Mouse (Mus musculus): ENCODE measurements around the gene Dtnb.

Gene Dtnb

DNA sequence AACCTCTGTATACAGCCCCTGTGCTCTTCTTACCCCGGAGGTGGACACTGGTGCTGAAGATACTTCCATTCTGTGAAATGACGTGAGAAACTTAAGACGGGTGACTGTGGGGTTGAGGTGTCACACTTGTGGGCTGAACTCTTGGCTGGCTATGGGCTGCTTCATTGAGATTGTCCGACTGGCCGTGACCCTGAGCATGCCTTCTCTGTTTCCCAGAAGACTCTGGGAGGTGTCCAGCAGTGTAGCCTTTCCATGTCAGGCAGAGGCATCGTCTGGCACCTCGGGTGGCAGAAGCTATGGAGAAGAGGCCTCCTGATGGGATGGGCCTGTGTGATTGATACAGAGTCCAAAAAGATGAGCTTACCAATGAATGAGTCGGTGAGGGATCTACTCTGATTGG is 241.0 kb downstream of the Dtnb start:
- Histone ChIP-seq H3K9me3 (ENCODE audit: low read length) (peaks cover 6% of the 10 kb centered on the region; the same call in 1 of the 2 replicates), H3K27me3 (ENCODE audit: insufficient read depth, low read length) (peaks cover 23% of the 10 kb centered on the region), H3K4me3 (replicated peaks; ENCODE audit: low read length) (no peak overlapping the region), H3K4me1 (replicated peaks; ENCODE audit: low read depth, low read length) (peaks cover 50% of the 10 kb centered on the region), H3K36me3 (ENCODE audit: insufficient read depth, low read length) (no peaks in the 10 kb centered on the region)
- no peak for TF ChIP-seq POU5F1 (IDR thresholded peaks at IDR 0.05; ENCODE audit: borderline replicate concordance, low read length)
- TF ChIP-seq NANOG (IDR thresholded peaks at IDR 0.05; ENCODE audit: borderline replicate concordance, low read length): no peak
- TF ChIP-seq CTCF (conservative IDR thresholded peaks at IDR 0.05; ENCODE audit: low read length): no peak

GRCm38 (mm10) chr12:3815386-3815785 is 243.2 kb downstream of the Dtnb start:
- TF ChIP-seq POU5F1 (IDR thresholded peaks at IDR 0.05; ENCODE audit: borderline replicate concordance, low read length) (no peak), CTCF (conservative IDR thresholded peaks at IDR 0.05; ENCODE audit: low read length) (no peak), NANOG (IDR thresholded peaks at IDR 0.05; ENCODE audit: borderline replicate concordance, low read length) (no peak)
- Histone ChIP-seq H3K9me3 (ENCODE audit: low read length) (no peaks in the 10 kb centered on the region), H3K4me1 (replicated peaks; ENCODE audit: low read depth, low read length) (peaks cover 40% of the 10 kb centered on the region), H3K36me3 (ENCODE audit: insufficient read depth, low read length) (no peaks in the 10 kb centered on the region), H3K4me3 (replicated peaks; ENCODE audit: low read length) (no peak overlapping the region), H3K27me3 (ENCODE audit: insufficient read depth, low read length) (peaks cover 6% of the 10 kb centered on the region; the same call in 1 of the 2 replicates)

- Histone ChIP-seq H3K4me3 (replicated peaks; ENCODE audit: low read length) (no peak overlapping the region), H3K36me3 (ENCODE audit: insufficient read depth, low read length) (no peaks in the 10 kb centered on the region), H3K9me3 (ENCODE audit: low read length) (no peaks in the 10 kb centered on the region), H3K4me1 (replicated peaks; ENCODE audit: low read depth, low read length) (peaks cover 26% of the 10 kb centered on the region), H3K27me3 (ENCODE audit: insufficient read depth, low read length) (peaks cover 13% of the 10 kb centered on the region; the same call in 1 of the 2 replicates)
- no peak for TF ChIP-seq NANOG (IDR thresholded peaks at IDR 0.05; ENCODE audit: borderline replicate concordance, low read length)
- TF ChIP-seq CTCF (conservative IDR thresholded peaks at IDR 0.05; ENCODE audit: low read length): peak; percentile 34
These were observed 244.9 kb downstream of the Dtnb start for GRCm38 (mm10) chr12:3817033-3817432.

GRCm38 (mm10) chr12:3817566-3817965 is 245.4 kb downstream of the Dtnb start:
- TF ChIP-seq POU5F1 (IDR thresholded peaks at IDR 0.05; ENCODE audit: borderline replicate concordance, low read length) (no peak), NANOG (IDR thresholded peaks at IDR 0.05; ENCODE audit: borderline replicate concordance, low read length) (no peak), CTCF (conservative IDR thresholded peaks at IDR 0.05; ENCODE audit: low read length) (no peak)
- Histone ChIP-seq H3K36me3 (ENCODE audit: insufficient read depth, low read length) (no peaks in the 10 kb centered on the region), H3K9me3 (ENCODE audit: low read length) (no peaks in the 10 kb centered on the region)

GRCm38 (mm10) chr12:3819899-3820298 is 247.7 kb downstream of the Dtnb start:
- Histone ChIP-seq H3K9me3 (ENCODE audit: low read length) (no peaks in the 10 kb centered on the region), H3K4me3 (replicated peaks; ENCODE audit: low read length) (no peak overlapping the region), H3K27me3 (ENCODE audit: insufficient read depth, low read length) (0 out of 2 replicates have a peak, but pooled peaks cover 9% of the 10 kb centered on the region), H3K36me3 (ENCODE audit: insufficient read depth, low read length) (no peaks in the 10 kb centered on the region), H3K4me1 (replicated peaks; ENCODE audit: low read depth, low read length) (peaks cover 35% of the 10 kb centered on the region)
- no peak for TF ChIP-seq NANOG (IDR thresholded peaks at IDR 0.05; ENCODE audit: borderline replicate concordance, low read length)
- TF ChIP-seq POU5F1 (IDR thresholded peaks at IDR 0.05; ENCODE audit: borderline replicate concordance, low read length): no peak
- no peak for TF ChIP-seq CTCF (conservative IDR thresholded peaks at IDR 0.05; ENCODE audit: low read length)

More at GRCm38 (mm10) chr12:3817566-3817965, 245.4 kb downstream of the Dtnb start:
- Histone ChIP-seq H3K27me3 (ENCODE audit: insufficient read depth, low read length) (peaks cover 13% of the 10 kb centered on the region; the same call in 1 of the 2 replicates), H3K4me1 (replicated peaks; ENCODE audit: low read depth, low read length) (peaks cover 24% of the 10 kb centered on the region), H3K4me3 (replicated peaks; ENCODE audit: low read length) (no peak overlapping the region)

DNA sequence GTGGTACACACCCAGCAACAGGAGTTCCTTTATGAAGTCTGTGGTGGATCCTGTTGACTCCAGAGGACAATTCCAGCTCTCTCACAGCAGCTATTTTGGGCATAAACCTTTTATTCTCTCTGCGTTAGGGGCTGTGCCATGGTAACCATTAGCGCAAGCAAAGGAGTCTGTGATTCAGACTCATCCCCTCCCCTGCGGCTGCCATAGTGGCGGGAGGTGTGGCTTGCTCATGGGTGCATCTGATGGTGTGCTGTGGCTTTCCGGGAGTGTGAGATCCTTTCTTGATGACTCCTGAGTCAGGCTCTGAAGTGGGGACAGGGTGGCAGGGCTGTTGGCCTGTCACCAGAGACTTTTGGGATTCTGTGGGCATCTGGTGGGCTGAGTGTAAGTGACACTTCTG is 251.2 kb downstream of the Dtnb start:
- H3K9me3 ChIP-seq (ENCODE audit: low read length): no peaks in the 10 kb centered on the region
- H3K36me3 ChIP-seq (ENCODE audit: insufficient read depth, low read length): no peaks in the 10 kb centered on the region
- peaks cover 39% of the 10 kb centered on the region for H3K4me1 ChIP-seq (replicated peaks; ENCODE audit: low read depth, low read length)
- peaks cover 12% of the 10 kb centered on the region; the same call in 1 of the 2 replicates for H3K27me3 ChIP-seq (ENCODE audit: insufficient read depth, low read length)
- 0 out of 2 replicates have a peak overlapping the region, but pooled peaks have one; percentile 10 for H3K4me3 ChIP-seq (replicated peaks; ENCODE audit: low read length)
- TF ChIP-seq POU5F1 (IDR thresholded peaks at IDR 0.05; ENCODE audit: borderline replicate concordance, low read length) (no peak), NANOG (IDR thresholded peaks at IDR 0.05; ENCODE audit: borderline replicate concordance, low read length) (no peak), CTCF (conservative IDR thresholded peaks at IDR 0.05; ENCODE audit: low read length) (no peak)

GRCm38 (mm10) chr12:3824906-3825713 is 252.9 kb downstream of the Dtnb start:
- peak overlapping the region; percentile 64 for H3K4me3 ChIP-seq (replicated peaks; ENCODE audit: low read length)
- TF ChIP-seq NANOG (IDR thresholded peaks at IDR 0.05; ENCODE audit: borderline replicate concordance, low read length) (no peak), CTCF (conservative IDR thresholded peaks at IDR 0.05; ENCODE audit: low read length) (no peak), POU5F1 (IDR thresholded peaks at IDR 0.05; ENCODE audit: borderline replicate concordance, low read length) (no peak)
- no peaks in the 10 kb centered on the region for H3K9me3 ChIP-seq (ENCODE audit: low read length)
- H3K4me1 ChIP-seq (replicated peaks; ENCODE audit: low read depth, low read length): peaks cover 47% of the 10 kb centered on the region
- no peaks in the 10 kb centered on the region for H3K36me3 ChIP-seq (ENCODE audit: insufficient read depth, low read length)
- H3K27me3 ChIP-seq (ENCODE audit: insufficient read depth, low read length): peaks cover 10% of the 10 kb centered on the region; the same call in 1 of the 2 replicates

DNA sequence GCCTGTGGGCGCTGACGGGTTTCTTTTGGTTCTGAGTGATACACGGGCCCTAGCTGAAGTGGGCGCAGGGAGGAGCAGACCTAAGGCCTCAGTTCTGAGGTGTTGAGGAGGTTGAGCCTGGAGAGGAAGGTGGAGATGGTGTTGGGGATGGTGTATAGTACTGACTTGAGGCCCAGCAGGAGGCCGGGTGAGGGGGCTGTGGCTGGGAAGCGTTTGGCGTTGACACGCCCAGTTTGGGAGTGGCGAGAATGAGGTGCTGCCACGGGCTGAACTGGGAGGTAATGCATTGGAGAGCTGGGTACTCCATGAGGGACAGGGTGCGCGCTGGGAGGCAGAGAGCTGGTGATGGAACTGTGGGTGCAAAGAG is 253.5 kb downstream of the Dtnb start:
- H3K9me3 ChIP-seq (ENCODE audit: low read length): no peaks in the 10 kb centered on the region
- H3K4me1 ChIP-seq (replicated peaks; ENCODE audit: low read depth, low read length): peaks cover 47% of the 10 kb centered on the region
- peak overlapping the region; percentile 64 for H3K4me3 ChIP-seq (replicated peaks; ENCODE audit: low read length)
- peaks cover 10% of the 10 kb centered on the region; the same call in 1 of the 2 replicates for H3K27me3 ChIP-seq (ENCODE audit: insufficient read depth, low read length)
- TF ChIP-seq NANOG (IDR thresholded peaks at IDR 0.05; ENCODE audit: borderline replicate concordance, low read length) (no peak), POU5F1 (IDR thresholded peaks at IDR 0.05; ENCODE audit: borderline replicate concordance, low read length) (no peak), CTCF (conservative IDR thresholded peaks at IDR 0.05; ENCODE audit: low read length) (no peak)
- H3K36me3 ChIP-seq (ENCODE audit: insufficient read depth, low read length): no peaks in the 10 kb centered on the region
